Mouse (Mus musculus): ENCODE measurements around the gene Mtg1. TPM values are rescaled to one million over a fixed set of nuclear protein-coding genes. Genes with fewer than 3 reads are reported as not detected.

The Mtg1 gene
- total RNA-seq (2021) = 10 to 100 TPM; 42.0 to 45.9 TPM
- long read RNA-seq, experiment 1, transcript Mtg1-201 (11 exons, 1,595 nt) = major isoform, 87 of 97 reads
- long read RNA-seq, experiment 1, partial matches to known transcripts = 4 of 97 reads
- long read RNA-seq, experiment 1, other reads (novel, unspliced or antisense) = 6 of 97 reads
- long read RNA-seq, experiment 2, transcript Mtg1-201 (11 exons, 1,595 nt) = major isoform, 52 of 61 reads
- long read RNA-seq, experiment 2, partial matches to known transcripts = 2 of 61 reads
- long read RNA-seq, experiment 2, other reads (novel, unspliced or antisense) = 7 of 61 reads

DNA sequence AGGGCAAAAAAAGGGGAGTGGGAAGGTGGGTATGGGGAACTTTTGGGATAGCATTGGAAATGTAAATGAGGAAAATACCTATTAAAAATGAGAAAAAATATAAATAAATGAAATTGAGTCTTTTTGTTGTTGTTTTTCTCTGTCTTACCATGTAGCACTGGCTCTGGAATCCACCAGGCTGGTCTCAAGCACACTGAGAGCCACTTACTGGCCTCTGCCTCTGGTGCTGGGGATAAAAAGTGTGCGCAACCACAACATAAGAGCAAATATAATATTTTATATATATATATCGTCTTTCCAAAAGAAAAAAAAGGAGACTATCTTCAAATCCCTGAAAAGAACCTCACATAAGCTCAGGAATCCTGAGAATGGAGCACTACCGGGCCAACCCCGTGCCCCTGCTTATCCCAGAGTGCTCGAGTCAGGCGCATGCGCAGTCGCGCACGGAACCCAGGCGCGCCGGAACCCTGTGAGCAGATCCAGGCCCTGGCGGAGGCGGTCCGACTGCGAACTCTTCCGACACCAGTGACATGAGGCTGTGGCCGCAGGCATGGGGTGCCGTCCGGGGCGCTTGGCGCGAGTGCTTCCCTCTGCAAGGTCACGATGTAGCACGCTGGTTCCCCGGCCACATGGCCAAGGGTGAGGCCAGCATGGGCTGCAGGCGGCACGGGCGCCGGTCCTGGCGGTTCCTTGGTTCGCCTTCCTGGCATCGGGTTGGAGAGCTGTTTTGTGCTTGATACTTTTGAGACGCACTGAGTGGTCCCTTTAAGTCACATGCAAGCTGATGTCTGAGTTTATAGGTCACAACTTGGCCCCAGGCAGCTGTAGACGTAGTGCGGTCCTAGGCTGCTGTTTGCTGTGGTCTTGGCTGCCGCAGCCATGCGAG lies at the start of gene Mtg1:
Mtg1 (plus strand) TSS at position 430 of the 886 bp plus-strand sequence.
- peak; percentile 97 for DNase-seq

DNA sequence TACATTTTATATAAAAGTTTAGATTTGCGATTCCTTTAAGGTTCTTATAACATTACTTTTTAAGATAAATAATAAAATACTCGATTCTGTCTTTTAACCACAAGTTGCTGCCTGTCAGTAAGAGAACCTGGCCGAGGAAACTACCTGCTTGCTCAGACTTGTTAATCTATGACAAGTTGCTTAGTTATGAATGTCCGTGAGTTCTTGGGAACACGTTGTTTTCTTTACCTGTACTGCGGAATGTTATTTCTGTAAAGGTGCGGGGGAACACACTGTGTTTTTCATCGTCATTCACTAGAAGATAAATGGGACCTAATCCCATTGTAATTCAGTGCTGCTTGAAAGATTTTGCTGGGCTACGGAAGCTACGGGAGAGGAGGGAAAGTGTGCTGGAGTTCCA lies 46.8 kb upstream of the Mtg1 start:
- DNase-seq = no peak

DNA sequence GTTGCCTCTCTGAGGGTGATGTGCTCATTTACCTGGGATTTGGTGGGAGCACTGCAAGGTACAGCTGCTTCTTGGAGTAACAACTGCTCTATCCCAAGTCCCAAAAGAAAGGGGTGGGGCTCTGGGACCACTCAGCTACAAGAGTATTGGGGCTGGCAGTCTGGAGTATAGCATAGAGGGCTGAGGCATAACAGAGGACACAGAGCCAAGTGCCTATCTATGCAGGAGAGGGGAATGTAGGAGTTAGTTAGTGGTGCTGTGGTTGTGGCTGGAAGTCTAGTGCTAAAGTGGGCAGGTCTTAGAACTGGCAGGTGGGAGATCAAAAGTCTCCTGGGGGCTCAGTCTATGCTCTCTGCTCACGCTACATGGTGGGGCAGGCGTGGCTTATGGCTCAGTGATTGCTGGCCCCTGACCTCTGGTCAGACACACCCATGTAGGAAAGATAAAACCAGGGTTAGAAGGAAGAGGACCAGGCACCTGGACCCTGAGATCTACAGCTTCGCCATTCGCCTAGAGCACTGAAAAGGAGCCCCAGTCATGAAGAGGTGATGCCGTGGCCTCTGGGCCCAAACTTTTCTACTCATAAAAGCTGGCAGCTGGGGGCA lies 44.3 kb upstream of the Mtg1 start, which contains the start of gene Prap1:
Prap1 (plus strand) TSS at position 472 of the 605 bp plus-strand sequence.
- DNase-seq = no peak

DNA sequence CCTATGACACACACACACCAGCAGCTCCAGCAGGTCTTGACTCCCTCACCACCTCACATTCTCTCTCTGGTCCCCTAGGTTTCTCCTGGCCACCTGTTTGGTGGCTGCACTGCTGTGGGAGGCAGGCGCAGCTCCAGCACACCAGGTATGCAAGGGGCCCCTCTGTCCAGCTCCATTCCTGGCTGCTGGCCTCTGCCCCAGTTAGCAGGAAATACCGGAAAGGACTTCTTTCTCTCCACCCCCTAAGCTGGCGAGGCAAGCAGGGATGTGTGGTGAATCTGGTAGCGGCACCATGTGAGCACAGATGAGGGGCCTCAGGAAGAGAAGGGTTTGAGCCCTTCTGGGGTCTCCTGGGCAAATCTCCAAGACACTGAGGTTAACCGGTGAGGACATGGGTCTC lies 42.4 kb upstream of the Mtg1 start:
- DNase-seq = no peak

DNA sequence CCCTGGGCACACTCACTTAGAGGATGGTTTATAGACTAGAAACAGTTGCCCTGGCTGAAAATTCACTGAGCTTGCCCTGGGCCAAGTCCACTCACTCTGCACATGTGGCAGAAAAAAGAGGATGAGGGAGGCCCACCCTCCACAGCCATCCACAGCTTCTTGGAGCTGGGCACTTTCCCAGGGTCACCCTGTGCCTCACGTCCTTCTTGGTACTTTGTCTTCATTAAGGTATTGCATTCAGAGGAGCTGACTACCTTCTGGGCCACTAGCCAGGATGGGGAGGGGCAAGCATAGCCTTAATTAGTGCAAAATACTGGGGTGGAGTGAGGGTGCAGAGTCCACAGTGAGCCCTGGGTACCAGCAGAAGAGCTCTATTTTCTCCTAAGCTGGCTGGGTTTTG lies 41.8 kb upstream of the Mtg1 start:
- DNase-seq = no peak

DNA sequence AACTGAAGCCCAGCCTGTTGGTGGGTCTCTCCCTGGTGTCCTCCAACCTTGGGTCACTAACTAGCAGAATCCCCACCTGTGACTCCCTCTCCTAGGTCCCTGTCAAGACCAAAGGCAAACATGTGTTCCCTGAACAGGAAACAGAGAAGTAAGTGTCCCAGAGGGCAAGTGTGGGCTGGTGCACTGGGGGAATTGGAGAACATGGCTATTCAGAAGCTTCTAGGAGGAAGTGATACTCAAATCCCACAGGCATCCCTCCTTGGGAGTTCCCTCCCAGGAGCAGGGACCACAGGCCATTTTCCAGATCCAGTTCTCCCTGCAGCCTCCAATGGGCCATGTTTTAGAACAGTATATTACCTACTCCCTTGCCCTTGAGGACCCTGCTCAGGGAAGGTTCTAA lies 41.3 kb upstream of the Mtg1 start:
- DNase-seq = no peak

DNA sequence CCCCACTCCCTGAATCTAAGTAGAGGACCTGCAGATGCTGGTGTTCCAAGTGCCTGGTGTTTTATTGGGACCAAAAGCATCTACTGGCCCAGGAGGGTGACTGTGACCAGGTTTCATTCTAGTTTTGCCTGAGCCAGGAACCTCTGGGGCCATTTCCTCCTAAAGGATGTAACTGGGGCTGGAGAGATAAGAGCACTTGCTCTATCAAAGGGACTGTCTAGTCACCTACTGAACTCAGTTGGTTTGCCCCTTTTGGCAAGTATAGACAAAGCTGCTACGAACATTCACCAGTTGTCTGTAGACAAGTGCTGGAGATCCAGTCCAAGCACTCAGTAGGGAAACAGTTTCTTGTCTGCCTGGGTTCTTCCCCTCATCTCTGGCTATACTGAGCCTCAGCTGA lies 38.9 kb upstream of the Mtg1 start:
- DNase-seq = no peak

DNA sequence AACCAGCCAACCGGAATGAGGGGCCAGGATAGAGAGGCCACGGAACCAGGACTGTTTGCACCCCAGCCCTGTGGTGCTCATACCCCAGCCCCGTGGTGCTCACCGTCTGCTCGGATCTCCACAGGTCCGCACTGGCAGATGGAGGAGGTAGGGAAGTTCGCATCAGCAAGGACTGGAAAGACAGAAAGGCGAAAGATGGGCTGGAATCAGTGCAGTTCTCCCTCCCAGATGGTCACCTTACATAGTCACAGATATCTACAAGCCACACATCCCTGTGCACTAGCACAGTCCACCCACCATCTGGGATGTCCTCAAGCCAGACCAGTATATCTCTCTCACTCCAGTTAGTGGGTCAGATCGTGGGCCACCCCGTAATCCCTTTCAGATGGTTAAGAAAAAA lies 35.9 kb upstream of the Mtg1 start:
- DNase-seq = no peak

DNA sequence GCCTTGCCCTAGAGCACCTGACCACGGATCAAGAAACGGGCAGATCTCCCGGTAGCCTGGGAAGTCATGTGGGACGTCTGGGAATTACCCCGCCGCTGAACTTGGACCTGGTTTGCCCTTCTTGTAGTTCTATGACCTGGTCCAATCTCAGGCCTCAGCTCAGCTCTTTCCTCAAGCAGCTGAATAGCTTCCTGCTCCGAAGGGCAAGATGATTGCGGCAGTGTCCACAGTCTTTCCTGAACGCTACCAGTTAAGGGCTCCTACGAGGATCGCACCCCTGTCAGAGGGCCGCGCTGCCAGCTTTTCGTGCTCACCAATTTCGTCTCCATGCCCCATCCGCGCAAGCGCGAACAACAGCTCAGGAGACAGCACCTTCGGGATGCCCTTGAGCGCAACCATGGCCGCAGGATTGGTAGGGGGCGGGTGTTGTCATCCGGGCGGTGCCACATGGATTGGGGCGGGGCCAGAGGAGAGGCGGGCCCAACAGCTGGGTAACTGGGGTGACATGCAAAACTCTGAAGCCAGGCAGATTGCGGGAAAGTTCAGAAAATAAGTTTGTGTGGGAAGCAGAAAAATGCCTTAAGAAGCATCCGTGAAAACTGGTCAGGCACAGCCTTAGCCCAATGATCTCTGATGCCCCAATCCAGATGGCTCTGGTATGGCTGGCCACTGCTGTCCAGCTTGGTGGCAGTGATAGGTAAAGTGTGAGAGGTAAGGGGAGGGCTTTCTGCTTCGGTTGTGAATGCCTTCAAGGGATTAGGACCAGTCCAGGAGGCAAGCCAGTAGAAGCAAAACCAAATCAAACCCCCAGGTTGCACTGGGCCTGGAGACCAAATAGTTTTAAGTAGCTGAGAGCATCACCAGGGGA lies 35.1 kb upstream of the Mtg1 start, which contains the start of gene Fuom:
Fuom (minus strand) TSS at position 449 of the 868 bp plus-strand sequence.
- peak; percentile 95 for DNase-seq

DNA sequence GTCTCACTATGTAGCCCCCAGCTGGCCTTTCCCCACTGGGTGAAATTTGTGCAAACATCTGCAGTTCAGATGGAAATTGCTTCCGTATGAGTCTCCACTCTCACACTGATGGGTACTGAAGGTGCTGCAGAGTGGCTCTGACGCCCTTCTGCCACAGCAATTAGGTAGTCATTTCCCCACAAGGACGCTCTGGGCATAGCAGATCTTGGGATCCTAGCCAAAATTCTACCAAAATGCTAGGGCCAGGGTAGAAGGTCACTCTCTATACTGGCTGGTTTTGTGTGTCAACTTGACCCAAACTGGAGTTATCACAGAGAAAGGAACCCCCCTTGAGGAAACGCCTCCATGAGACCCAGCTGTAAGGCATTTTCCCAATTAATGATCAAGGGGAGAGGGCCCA lies 33.4 kb upstream of the Mtg1 start:
- peak; percentile 61 for DNase-seq

DNA sequence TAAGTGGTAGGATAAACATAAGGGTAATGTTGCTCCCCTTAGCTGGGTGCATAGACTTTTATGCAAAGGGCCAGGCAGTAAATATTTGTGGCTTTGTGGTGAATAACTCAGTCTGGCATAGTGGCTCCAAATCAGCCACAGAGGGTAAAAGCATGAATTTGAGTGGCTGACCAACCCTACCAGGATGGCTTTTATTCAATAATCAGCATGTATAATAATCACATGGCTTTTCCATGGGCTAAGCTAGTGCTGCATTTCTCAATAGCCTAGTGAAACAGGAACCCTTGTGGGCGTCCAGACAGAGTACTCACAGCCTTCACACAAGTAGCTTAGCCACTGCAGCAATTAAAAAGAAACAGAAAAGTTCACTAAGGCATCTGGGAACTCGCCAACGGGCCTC lies 25.4 kb upstream of the Mtg1 start:
- DNase-seq = no peak

DNA sequence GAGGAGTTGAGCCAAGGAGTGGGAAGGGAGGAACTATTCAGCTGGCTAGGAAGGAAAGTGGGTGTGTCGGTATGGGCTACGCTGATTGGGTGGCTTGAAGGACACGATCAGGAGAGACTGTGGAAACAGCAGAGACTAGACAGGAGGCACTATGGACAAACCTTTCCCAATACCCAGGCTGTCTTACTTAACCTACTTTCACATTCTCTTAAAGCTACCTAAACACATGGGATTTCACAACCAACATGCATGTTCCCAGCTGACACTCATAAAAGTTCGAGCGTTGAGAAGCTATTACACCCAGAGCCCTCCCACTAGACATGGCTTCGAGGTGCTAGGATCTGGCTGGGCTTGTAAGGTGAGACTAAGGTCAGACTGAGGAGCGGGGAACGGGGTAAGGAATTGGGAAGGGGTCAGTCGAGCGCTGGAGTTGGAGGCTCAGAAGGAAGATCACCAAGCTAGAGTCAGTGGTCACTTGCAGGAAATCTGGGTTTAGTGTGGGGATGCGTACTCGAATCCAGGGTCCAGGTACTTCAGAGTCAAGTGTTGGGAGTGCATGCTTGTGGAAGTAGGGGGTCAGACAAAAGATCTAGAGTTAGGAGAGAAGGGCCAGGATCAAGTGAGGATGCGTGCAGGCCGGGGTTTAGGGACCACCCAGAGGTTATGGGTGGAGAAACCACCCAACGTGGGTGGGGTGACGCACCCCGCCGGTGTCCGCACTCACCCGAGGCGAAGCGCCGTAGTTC lies 21.6 kb upstream of the Mtg1 start, which contains the start of gene Paox:
Paox (plus strand) TSS at position 217 of the 746 bp plus-strand sequence.
- peak; percentile 80 for DNase-seq

DNA sequence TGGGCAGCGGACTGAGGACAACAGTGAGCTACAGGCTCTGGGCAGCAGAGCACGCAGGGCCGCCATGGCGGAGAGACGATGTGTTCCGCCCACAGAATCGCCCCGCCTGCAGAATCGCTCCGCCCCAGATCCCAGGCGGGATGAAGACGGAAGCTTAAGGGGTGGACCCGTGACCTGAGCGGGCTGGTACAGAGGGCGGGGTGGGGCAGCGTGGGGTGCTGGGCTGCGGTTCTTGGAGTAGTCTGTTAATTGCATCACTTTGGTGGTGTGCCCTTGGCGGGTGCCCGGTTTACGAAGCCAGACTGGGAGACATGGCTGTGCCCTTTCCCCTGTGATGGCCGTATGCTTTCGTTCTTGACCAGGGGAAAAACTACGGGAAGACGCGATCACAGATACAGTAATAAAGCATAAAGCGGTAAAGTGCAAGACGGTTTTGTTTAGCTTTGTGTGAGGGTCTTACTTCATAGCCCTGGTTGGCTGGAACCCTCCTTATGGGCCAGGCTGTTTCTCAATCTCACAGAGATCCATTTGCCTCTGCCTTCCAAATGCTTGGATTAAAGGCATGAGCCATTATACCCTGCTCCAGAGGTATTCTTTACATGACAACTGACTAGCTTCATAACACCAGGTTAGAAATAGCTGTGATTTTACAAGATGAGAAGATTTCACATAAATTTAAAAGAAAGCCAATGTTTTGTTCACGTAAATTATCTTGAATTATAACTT lies 20.9 kb upstream of the Mtg1 start, which contains the start of gene Echs1:
Echs1 (minus strand) TSS at position 148 of the 726 bp plus-strand sequence.
- peak; percentile 96 for DNase-seq

DNA sequence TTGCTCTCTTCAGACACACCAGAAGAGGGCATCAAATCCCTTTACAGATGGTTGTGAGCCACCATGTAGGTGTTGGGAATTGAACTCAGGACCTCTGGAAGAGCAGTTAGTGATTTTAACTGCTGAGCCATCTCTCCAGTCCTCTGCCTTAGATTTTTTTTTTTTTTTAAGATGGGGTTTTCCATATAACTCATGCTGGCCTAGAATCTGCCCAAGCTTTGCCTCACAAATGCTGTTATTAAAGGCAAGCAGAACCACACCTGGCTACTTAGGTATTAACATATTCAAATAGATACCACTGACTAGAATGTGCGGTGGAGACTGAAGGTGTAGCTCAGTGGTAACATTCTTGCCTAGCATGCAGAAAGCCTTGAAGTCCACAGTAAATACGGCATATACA lies 16.9 kb upstream of the Mtg1 start:
- no peak for DNase-seq

DNA sequence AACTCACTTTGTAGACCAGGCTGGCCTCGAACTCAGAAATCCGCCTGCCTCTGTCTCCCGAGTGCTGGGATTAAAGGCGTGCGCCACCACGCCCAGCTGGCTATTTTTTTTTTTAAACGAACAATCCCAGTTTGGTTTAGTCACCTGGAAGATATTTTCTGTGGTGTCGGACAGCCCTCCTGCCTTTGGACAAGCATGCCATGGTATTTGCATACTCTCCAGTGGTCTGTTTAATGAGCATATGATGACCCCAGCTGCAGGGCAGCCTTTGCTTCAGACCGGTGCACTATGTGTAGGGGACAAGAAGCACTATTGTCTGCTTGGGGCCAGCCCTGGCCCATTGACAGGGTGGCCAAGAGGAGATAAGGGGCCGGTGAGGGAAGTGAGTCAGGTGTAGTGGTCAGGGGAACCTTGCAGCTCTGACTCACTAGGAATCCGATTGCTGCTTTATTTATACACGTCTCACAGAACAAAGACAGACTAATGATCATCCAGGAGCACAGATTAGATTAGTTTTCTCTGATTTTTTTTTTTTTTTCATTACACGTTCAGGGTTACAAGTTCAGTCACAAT lies 15.9 kb upstream of the Mtg1 start:
- DNase-seq = no peak

DNA sequence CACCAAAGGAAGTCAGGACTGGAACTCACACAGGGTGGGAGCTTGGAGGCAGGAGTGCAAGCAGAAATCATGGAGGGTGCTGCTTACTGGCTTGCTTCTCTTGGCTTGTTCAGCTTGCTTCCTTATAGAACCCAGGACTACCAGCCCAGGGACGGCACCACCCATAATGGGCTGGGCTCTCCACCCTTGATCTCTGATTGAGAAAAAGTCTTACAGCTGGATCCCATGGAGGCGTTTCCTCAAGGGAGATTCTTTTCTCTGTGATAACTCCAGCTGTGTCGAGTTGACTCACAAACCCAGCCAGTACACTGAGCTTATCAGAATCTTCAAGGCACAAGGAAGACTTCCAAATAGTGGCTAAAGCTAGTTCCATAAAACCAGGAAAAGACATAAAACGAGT lies 14.6 kb upstream of the Mtg1 start:
- DNase-seq = no peak

DNA sequence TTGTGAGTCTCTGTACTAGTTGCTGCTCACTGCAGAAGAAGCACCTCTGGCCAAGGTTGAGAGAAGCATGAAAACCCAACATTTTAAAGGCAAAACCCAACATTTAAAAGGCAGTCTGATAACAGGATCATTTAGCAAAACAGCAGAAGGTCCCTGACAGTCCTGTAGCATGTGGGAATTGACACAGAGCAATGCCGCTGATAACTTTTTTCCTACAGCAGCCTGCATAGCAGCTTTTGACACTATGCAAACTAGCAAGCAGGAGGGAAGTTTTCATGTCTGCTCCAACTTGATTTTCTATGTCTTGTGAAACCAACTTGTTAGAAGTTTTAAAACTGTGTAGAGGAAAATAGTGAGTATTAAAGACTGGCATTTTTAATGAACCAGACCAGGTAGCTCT lies 13.0 kb upstream of the Mtg1 start:
- DNase-seq = no peak

DNA sequence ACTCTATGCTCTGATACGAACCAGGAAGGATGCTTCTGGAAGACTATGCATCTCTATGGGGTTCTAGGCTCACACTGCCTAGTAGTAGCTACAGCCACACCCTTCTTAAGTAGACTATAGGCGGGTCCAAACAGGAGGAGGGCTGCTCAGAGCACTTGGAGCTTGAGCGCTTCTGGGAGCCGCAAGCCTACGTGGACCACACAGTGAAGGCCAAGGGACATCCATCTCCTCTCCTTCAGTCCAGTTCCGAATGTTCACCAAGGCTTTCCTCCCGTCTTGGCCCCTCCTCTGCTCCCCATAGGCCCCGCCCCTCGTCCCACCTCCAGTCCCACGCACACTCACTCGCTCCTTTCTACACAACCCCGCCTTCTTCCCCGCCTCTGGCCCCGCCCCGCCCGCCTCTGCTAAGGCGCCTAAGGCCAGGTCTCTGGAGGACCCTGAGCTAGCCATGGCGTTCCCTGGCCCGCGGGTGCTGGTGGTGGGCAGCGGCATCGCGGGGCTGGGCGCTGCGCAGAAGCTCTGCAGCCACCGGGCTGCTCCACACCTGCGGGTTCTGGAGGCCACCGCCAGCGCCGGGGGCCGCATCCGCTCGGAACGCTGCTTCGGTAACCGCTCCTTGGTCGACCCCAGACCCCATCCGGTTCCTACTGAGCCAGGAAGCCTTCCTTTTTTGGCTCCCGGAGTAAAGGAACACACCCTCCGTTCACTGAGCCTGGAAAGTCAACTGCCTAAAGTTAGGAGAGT lies 11.9 kb upstream of the Mtg1 start:
- peak; percentile 98 for DNase-seq

DNA sequence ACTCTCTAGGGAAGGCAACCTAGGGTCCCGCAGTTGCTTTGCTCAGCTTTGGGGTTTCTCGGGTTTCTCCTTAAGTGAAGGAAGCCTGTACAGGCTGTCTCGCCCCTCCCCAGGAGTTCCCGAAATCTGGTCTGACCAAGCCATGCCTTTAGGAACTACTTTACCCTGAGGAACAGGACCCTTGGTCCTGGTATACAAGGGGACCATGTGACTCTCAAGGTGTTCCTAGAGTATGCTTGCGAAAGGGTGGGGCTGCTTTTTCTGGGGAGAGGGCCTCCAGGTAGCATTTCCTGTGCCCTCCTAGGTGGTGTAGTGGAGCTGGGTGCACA lies 11.4 kb upstream of the Mtg1 start:
- DNase-seq = no peak
